In genomic region chr14:73122211-73122922, GRCm38 (mm10) we compare ENCODE assay signal across 16 mouse cellular contexts. TPM values are rescaled to one million over a fixed set of nuclear protein-coding genes. Genes with fewer than 3 reads are reported as not detected.
A peak's percentile ranks its signal among the peaks of the same experiment; 100 is the strongest.
DNase-seq lines count a peak whose midpoint lies in the region; ATAC-seq and TF ChIP-seq lines count a peak whose summit lies in the region.
"Had no signal": no experiment of that assay in that cellular context is flagged by ENCODE, and none has a peak within 500 bp of the region (broad histone marks: within the 10 kb centered on the region; RNA-seq: fewer than 3 reads in every experiment).

No protein-coding gene starts in this region.

- H3K36me3 ChIP-seq in kidney, embryonic 15.5 days: no peaks in the 10 kb centered on the region
- H3K36me3 ChIP-seq in macrophage (ENCODE audit: inconsistent target): no peaks in the 10 kb centered on the region
- no peaks in the 10 kb centered on the region for H3K36me3 ChIP-seq in stomach, postnatal 0 days (ENCODE audit: control insufficient read depth, insufficient read depth, low read length)

- H3K27ac ChIP-seq in kidney, embryonic 15.5 days: 0 out of 2 replicates have a peak overlapping the region, but pooled peaks have one; percentile 14
- peak overlapping the region; percentile 89 for H3K27ac ChIP-seq in macrophage
- H3K27ac ChIP-seq in stomach, postnatal 0 days (replicated peaks): 0 out of 2 replicates have a peak overlapping the region, but pooled peaks have one; percentile 41
- H3K27ac ChIP-seq: gastrocnemius, adult 2 months; hindbrain, embryonic 14.5 days had no signal

- H3K4me1 ChIP-seq in kidney, embryonic 15.5 days: peaks cover 7% of the 10 kb centered on the region
- 0 out of 2 replicates have a peak, but pooled peaks cover 2% of the 10 kb centered on the region for H3K4me1 ChIP-seq in stomach, postnatal 0 days (replicated peaks; ENCODE audit: control insufficient read depth, insufficient read depth)

- no peak for DNase-seq in kidney, postnatal 36 days
- DNase-seq in thymus, postnatal 14 days: peak; percentile 32
- no peak for DNase-seq in thymus, postnatal 10 days (ENCODE audit: low spot score in 2 of 2)
- no peak for DNase-seq in stomach, postnatal 0 days (ENCODE audit: low spot score)
- no peak for DNase-seq in layer of hippocampus, postnatal 10 days (ENCODE audit: low spot score in 2 of 2)
- no peak for DNase-seq in left cerebral cortex, postnatal 14 days (ENCODE audit: low spot score in 2 of 2)
- DNase-seq: adrenal gland, postnatal 10 days; gastrocnemius, adult 2 months; kidney, postnatal 4 days; left cerebral cortex, postnatal 4 days; lung, postnatal 4 days had no signal

- no peaks in the 10 kb centered on the region for H3K79me2 ChIP-seq in macrophage (ENCODE audit: inconsistent target)

- H3K4me3 ChIP-seq in kidney, embryonic 15.5 days (replicated peaks): no peak overlapping the region
- peak overlapping the region; percentile 16; the same call in 1 of the 2 replicates for H3K4me3 ChIP-seq in macrophage (ENCODE audit: inconsistent target)
- H3K4me3 ChIP-seq in stomach, postnatal 0 days (ENCODE audit: low read depth, low read length): no peak overlapping the region
- H3K4me3 ChIP-seq: gastrocnemius, adult 2 months had no signal

- no peak for ATAC-seq in kidney, embryonic 15.5 days (replicated peaks; ENCODE audit: low FRiP score)
- ATAC-seq in stomach, postnatal 0 days (ENCODE audit: low FRiP score, low TSS enrichment): peak; percentile 14; the same call in 1 of the 2 replicates
- ATAC-seq: CD4-positive, CD25-positive, alpha-beta regulatory T cell, adult 4 months had no signal

- TF ChIP-seq CTCF in stomach, postnatal 0 days (IDR thresholded peaks at IDR 0.05; ENCODE audit: low read depth): no peak

- no peak overlapping the region for H3K9ac ChIP-seq in kidney, embryonic 15.5 days
- no peak overlapping the region for H3K9ac ChIP-seq in stomach, postnatal 0 days (ENCODE audit: low read length)
- H3K9ac ChIP-seq: hindbrain, embryonic 14.5 days had no signal

- no peak overlapping the region for H3K4me2 ChIP-seq in kidney, embryonic 15.5 days
- H3K4me2 ChIP-seq in stomach, postnatal 0 days (replicated peaks; ENCODE audit: low read depth): no peak overlapping the region
- H3K4me2 ChIP-seq: heart, embryonic 11.5 days; hindbrain, embryonic 14.5 days had no signal

- H3K27me3 ChIP-seq in kidney, embryonic 15.5 days: no peaks in the 10 kb centered on the region
- no peaks in the 10 kb centered on the region for H3K27me3 ChIP-seq in stomach, postnatal 0 days (ENCODE audit: control insufficient read depth, insufficient read depth, low read length)

- 54% methylated on average over 4 of the region's 4 CpGs for WGBS in kidney, embryonic 15.5 days
- 0% methylated on average over 4 of the region's 4 CpGs for WGBS in macrophage (ENCODE audit: missing documents)
- 45% methylated on average over 4 of the region's 4 CpGs for WGBS in stomach, postnatal 0 days

- no peak for TF ChIP-seq EP300 in stomach, postnatal 0 days (optimal IDR thresholded peaks at IDR 0.05)

- intact Hi-C loops in left cerebral cortex, postnatal 14 days (cut with DNase I): no loop called here

- no peaks in the 10 kb centered on the region for H3K9me3 ChIP-seq in kidney, embryonic 15.5 days (replicated peaks)
- H3K9me3 ChIP-seq in stomach, postnatal 0 days (ENCODE audit: control insufficient read depth, low read length): no peaks in the 10 kb centered on the region

RNA-seq across cellular contexts. Expression of gene Rcbtb2, which starts 0.5 kb away (rescaled TPM):
- 128 and 131 TPM in 2 replicates for polyA plus RNA-seq in kidney, embryonic 15.5 days (2015; fragmentation: Nextera tagmentation; extraction: Ambion mirVana)
- 100 to 1,000 TPM in 9 of 26 experiments, 10 to 100 TPM in 17; 10.1 to 399 (median 78.4) TPM for total RNA-seq in macrophage (2018; cell fraction: chromatin; rRNA removed)
- total RNA-seq in macrophage (2018; cell fraction: cytosol; rRNA removed): 100 to 1,000 TPM in 13 of 26 experiments, 10 to 100 TPM in 13; 30.9 to 230 (median 97.0) TPM
- total RNA-seq in macrophage (2018; cell fraction: nucleus; rRNA removed): 100 to 1,000 TPM in 8 of 26 experiments, 10 to 100 TPM in 18; 16.4 to 314 (median 54.6) TPM
- polyA plus RNA-seq in macrophage (2018): 214 to 549 TPM (median 282 TPM) in 3 replicates
- polyA plus RNA-seq in stomach, postnatal 0 days (2015; fragmentation: Nextera tagmentation; extraction: Ambion mirVana): 42.7 and 44.0 TPM in 2 replicates
- 10 to 100 TPM; 33.0 to 33.1 TPM for total RNA-seq in layer of hippocampus, postnatal 10 days (2021)
- 10 to 100 TPM; 20.5 to 22.8 TPM for total RNA-seq in left cerebral cortex, postnatal 14 days (2021)

Comparison
In these comparisons a context has a peak if more than half of its experiments do, and no peak if none do; other contexts are left out.
1. H3K27ac ChIP-seq: peak in every context shown above with its lines; median percentile 89 in macrophage; 41 in stomach, postnatal 0 days; 14 in kidney, embryonic 15.5 days.